Mouse (Mus musculus): ENCODE data around the gene Prkn.

- no peak for TF ChIP-seq GATA1 (IDR thresholded peaks at IDR 0.05; ENCODE audit: borderline replicate concordance, low read length)
- TF ChIP-seq FLI1 (IDR thresholded peaks at IDR 0.05; ENCODE audit: low read length): no peak
Measured at GRCm38 (mm10) chr17:11768971-11769370, 928.8 kb downstream of the Prkn start.
